Mouse (Mus musculus) bone marrow, adult 2 months (tissue): Measurements from ENCODE around the gene Ctbs. TPM values are rescaled to one million over a fixed set of nuclear protein-coding genes. Genes with fewer than 3 reads are reported as not detected.
"Not testable (repeated sequence)": the region's sequence is repeated elsewhere in the genome, so short reads cannot be mapped to it uniquely, and the experiment has no call there.

Experiments
- H3K27ac ChIP-seq: fragments of 200-500 bp; 2 replicates; pipeline ENCODE4 v1.5.1; 2012; ENCODE audit warnings: low read depth, mild to moderate bottlenecking, control low read depth, inconsistent platforms, low read length; ENCODE audit not compliant: control insufficient read depth, poor library complexity, insufficient read depth
- H3K4me1 ChIP-seq: fragments of 200-500 bp; 2 replicates; pipeline ENCODE4 v1.6.1; 2011; ENCODE audit warnings: low read length; ENCODE audit not compliant: control insufficient read depth, insufficient read depth
- H3K4me3 ChIP-seq: fragments of 200-500 bp; replicated peaks from 2 replicates; pipeline ENCODE3; 2011; ENCODE audit warnings: mild to moderate bottlenecking, low read depth, low read length, control low read depth; ENCODE audit not compliant: control insufficient read depth
- CTCF ChIP-seq: fragments of 200-500 bp; IDR thresholded peaks from 2 replicates; pipeline ENCODE4 v1.5.1; 2011; ENCODE audit warnings: low read length, control low read depth; ENCODE audit not compliant: control insufficient read depth, insufficient read depth
- POLR2A ChIP-seq: fragments of 200-500 bp; IDR thresholded peaks from 2 replicates; pipeline ENCODE4 v1.6.1; 2011; ENCODE audit warnings: low read depth, mild to moderate bottlenecking, control low read depth, low read length, borderline replicate concordance; ENCODE audit not compliant: control insufficient read depth
- WGBS: fragments of 180-500 bp; shearing (Covaris S2); methylation state at CpG from one replicate; pipeline ENCODE4 v1.1.7; 2018; 5-methylcytosine and 5-hydroxymethylcytosine counted together
- polyA plus RNA-seq: library from polyadenylated mRNA; stranded (reverse); fragments of >200 nt; gene quantifications from 2 replicates; pipeline ENCODE4 v1.2.4, GENCODE M21; 2011; ENCODE audit warnings: low replicate concordance; ENCODE audit not compliant: missing spikeins, insufficient read depth, insufficient read length

The Ctbs gene
- polyA plus RNA-seq, 1 experiment, result 3.3 TPM

- no peaks in the 10 kb centered on the region for H3K4me1 ChIP-seq
- TF ChIP-seq POLR2A (no peak), CTCF (no peak)
- WGBS, result 8% methylated on average over 8 of the region's 8 CpGs
- H3K4me3 ChIP-seq, result no peak overlapping the region
- no peak overlapping the region for H3K27ac ChIP-seq
Observed at GRCm38 (mm10) chr3:146421787-146422186, 27.8 kb upstream of the Ctbs start.

- no peak overlapping the region for H3K4me3 ChIP-seq
- TF ChIP-seq CTCF (peak; percentile 47; the same call in 1 of the 2 replicates), POLR2A (no peak)
- H3K27ac ChIP-seq, result no peak overlapping the region
- no peaks in the 10 kb centered on the region for H3K4me1 ChIP-seq
- WGBS, result 92% methylated on average over 7 of the region's 7 CpGs
Observed at GRCm38 (mm10) chr3:146423710-146424109, 25.9 kb upstream of the Ctbs start.

DNA sequence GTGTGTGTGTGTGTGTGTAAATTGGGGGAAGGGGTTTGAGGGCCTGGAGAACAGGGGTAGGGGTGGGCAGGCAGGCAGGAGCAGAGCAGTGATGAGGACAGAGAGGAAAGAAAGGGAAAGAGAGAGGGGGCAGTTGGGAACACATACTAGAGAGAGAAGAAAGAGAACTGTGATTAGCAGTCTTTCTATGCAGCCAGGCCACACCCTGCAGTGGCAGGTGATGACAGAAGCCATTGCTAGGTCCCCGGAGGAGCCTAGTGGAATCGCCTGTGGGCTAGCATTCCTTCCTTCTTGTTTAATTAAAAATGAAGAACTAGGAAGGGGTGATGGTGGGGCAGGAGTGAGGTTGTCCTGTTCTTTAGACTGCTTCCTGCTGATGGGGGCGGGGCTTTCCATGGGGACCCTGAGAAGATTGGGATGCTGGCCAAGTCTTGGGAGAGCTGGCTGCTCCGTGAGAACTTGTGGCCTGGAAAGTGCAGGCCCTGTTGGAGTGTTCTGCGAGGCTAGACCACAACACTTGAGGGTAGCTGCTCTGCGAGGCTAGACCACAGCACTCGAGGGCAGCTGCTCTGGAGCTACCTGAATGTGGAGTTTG, 25.2 kb upstream of the Ctbs start:
- Histone ChIP-seq H3K27ac (no peak overlapping the region), H3K4me1 (no peaks in the 10 kb centered on the region), H3K4me3 (no peak overlapping the region)
- TF ChIP-seq CTCF (no peak), POLR2A (no peak)
- WGBS, result 84% methylated on average over 7 of the region's 7 CpGs

DNA sequence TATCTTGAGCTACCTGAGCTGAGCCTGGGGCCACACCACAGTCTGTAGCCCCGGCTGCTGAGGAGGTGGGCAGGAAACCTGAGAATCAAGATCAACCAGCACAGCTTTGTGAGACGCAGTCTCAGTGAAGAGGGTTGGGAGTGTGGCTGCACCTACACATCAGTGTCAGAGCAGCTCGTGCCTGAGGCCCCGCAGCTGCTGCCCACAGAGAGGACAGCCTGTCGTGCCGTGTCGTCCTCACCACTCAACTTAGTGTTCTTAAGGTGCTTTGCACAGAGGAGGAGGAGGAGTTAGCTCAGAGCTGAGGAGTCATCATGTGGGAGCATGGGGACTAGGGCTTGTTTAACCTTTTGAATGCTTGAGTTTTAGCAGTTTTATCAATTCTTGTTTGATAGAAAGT, 23.7 kb upstream of the Ctbs start:
- Histone ChIP-seq H3K4me3 (no peak overlapping the region), H3K4me1 (no peaks in the 10 kb centered on the region), H3K27ac (no peak overlapping the region)
- WGBS, result 91% methylated on average over 7 of the region's 7 CpGs
- no peak for TF ChIP-seq CTCF
- no peak for TF ChIP-seq POLR2A

DNA sequence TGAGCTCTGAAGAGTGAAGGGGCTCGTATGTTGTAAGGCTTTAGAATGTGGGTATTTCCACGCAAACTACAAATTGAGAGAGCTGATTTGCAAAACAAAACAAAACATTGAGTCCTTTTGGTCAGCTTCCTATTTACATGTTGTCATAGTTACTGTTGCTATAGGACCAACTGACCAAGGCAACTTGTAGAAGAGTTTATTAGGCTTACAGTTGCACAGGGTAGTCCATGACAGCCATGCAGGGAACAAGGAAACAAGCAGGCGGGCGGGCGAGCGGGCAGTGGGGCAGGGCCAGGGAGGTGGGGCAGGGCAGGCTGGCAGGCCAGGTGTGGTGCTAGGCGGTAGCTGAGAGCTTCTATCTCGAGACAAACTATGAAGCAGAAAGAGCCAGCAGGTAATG, 23.1 kb upstream of the Ctbs start:
- H3K4me1 ChIP-seq, result no peaks in the 10 kb centered on the region
- WGBS, result 95% methylated on average over 8 of the region's 8 CpGs
- H3K27ac ChIP-seq, result no peak overlapping the region
- TF ChIP-seq POLR2A (no peak), CTCF (no peak)
- H3K4me3 ChIP-seq, result no peak overlapping the region

DNA sequence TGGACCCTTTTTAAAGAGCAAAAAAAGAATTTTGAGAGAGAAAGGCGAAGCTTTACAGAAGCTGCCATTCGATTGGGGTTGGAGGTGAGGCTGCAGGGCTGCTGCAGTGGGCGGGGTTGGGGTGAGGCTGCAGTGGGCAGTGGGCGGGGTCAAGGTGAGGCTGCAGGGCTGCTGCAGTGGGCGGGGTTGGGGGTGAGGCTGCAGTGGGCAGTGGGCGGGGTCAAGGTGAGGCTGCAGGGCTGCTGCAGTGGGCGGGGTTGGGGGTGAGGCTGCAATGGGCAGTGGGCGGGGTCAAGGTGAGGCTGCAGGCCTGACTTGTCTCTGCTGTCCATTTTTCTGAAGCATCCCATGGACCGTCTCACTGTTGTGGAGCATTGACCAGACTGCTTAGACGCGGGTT, 16.5 kb upstream of the Ctbs start:
- WGBS, result 92% methylated on average over 11 of the region's 11 CpGs
- H3K4me3 ChIP-seq, H3K27ac ChIP-seq, H3K4me1 ChIP-seq: not testable (repeated sequence)

GRCm38 (mm10) chr3:146433681-146434350, 15.8 kb upstream of the Ctbs start:
- Histone ChIP-seq H3K4me3 (no peak overlapping the region), H3K27ac (no peak overlapping the region), H3K4me1 (no peaks in the 10 kb centered on the region)
- TF ChIP-seq CTCF (no peak), POLR2A (no peak)
- WGBS, result 85% methylated on average over 14 of the region's 14 CpGs

DNA sequence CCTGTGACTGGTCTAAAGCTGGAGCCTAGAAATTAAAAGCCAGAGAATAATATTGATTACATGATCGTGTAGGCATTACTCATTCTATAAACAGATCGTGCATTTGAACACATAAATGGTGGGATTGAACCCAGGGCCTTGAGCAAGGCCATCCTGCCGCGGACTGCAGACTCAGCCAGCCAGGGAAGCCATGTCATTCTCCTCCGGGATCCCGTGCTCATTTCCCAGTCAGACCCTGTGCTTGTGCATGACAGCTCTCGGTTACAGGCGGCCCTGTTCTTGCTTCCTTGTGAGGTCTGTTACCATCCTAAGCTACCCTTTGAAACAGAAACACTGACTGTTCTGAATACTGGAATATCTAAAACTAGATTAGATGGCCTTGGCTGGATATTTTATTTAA, 14.9 kb upstream of the Ctbs start:
- Histone ChIP-seq H3K4me3 (no peak overlapping the region), H3K27ac (no peak overlapping the region), H3K4me1 (no peaks in the 10 kb centered on the region)
- 95% methylated on average over 8 of the region's 8 CpGs for WGBS
- TF ChIP-seq CTCF (no peak), POLR2A (no peak)

DNA sequence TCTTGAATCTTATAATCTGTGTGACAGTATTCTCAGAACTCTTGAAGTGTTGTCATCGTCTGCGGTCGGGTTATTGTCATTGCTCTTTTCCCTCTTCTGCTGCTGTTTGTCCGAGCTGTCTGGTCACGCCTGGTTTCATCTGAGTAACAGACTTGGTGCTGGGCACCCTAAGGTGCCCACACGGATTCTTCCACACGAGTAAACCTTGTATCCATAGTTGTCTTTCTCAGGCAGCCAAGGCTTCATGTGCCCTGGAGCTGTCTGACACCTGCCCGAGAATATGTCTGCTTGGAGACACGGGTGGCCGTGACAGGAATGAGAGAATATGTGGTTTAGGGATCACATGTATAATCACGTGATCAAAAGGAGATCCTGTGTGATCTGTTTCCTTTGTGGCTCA, 14.1 kb upstream of the Ctbs start:
- Histone ChIP-seq H3K27ac (no peak overlapping the region), H3K4me3 (no peak overlapping the region), H3K4me1 (no peaks in the 10 kb centered on the region)
- TF ChIP-seq POLR2A, result no peak
- TF ChIP-seq CTCF, result no peak
- WGBS, result 88% methylated on average over 11 of the region's 11 CpGs
